Mouse (Mus musculus): ENCODE results near the gene 2210011C24Rik. TPM values are rescaled to one million over a fixed set of nuclear protein-coding genes. Genes with fewer than 3 reads are reported as not detected.
"Not testable (repeated sequence)": the region's sequence is repeated elsewhere in the genome, so short reads cannot be mapped to it uniquely, and the experiment has no call there.

Gene 2210011C24Rik
- polyA plus RNA-seq, 1 experiment from 2014 or later: not detected

GRCm38 (mm10) chr8:83994030-83994429, 17.9 kb downstream of the 2210011C24Rik start:
- Histone ChIP-seq H3K4me1 (replicated peaks; ENCODE audit: control insufficient read depth, insufficient read depth, low read length) (peaks cover 4% of the 10 kb centered on the region), H3K4me2 (replicated peaks; ENCODE audit: low read depth, low read length) (no peak overlapping the region), H3K27ac (ENCODE audit: low read depth, low read length) (no peak overlapping the region), H3K9ac (ENCODE audit: low read depth, low read length) (no peak overlapping the region), H3K36me3 (ENCODE audit: control insufficient read depth, insufficient read depth, low read length) (0 out of 2 replicates have a peak, but pooled peaks cover 5% of the 10 kb centered on the region), H3K9me3 (ENCODE audit: control insufficient read depth, low read length) (no peaks in the 10 kb centered on the region), H3K27me3 (ENCODE audit: control insufficient read depth, insufficient read depth, low read length) (no peaks in the 10 kb centered on the region), H3K4me3 (ENCODE audit: low read depth, low read length) (no peak overlapping the region)
- no peak for ATAC-seq (ENCODE audit: low FRiP score)
- WGBS: 87% methylated on average over 3 of the region's 3 CpGs
- no peak for DNase-seq (ENCODE audit: low spot score)

GRCm38 (mm10) chr8:83992488-83992887, 19.5 kb downstream of the 2210011C24Rik start:
- Histone ChIP-seq H3K9ac (ENCODE audit: low read depth, low read length) (no peak overlapping the region), H3K9me3 (ENCODE audit: control insufficient read depth, low read length) (no peaks in the 10 kb centered on the region), H3K4me3 (ENCODE audit: low read depth, low read length) (no peak overlapping the region), H3K36me3 (ENCODE audit: control insufficient read depth, insufficient read depth, low read length) (0 out of 2 replicates have a peak, but pooled peaks cover 9% of the 10 kb centered on the region), H3K4me1 (replicated peaks; ENCODE audit: control insufficient read depth, insufficient read depth, low read length) (no peaks in the 10 kb centered on the region), H3K27me3 (ENCODE audit: control insufficient read depth, insufficient read depth, low read length) (no peaks in the 10 kb centered on the region), H3K27ac (ENCODE audit: low read depth, low read length) (no peak overlapping the region), H3K4me2 (replicated peaks; ENCODE audit: low read depth, low read length) (no peak overlapping the region)
- 77% methylated on average over 2 of the region's 2 CpGs for whole genome bisulfite sequencing
- no peak for ATAC-seq (ENCODE audit: low FRiP score)
- no peak for DNase-seq (ENCODE audit: low spot score)

GRCm38 (mm10) chr8:83990170-83990569, 21.8 kb downstream of the 2210011C24Rik start:
- no peak for ATAC-seq (ENCODE audit: low FRiP score)
- Histone ChIP-seq H3K4me2 (replicated peaks; ENCODE audit: low read depth, low read length) (no peak overlapping the region), H3K9ac (ENCODE audit: low read depth, low read length) (no peak overlapping the region), H3K27ac (ENCODE audit: low read depth, low read length) (no peak overlapping the region), H3K9me3 (ENCODE audit: control insufficient read depth, low read length) (no peaks in the 10 kb centered on the region), H3K36me3 (ENCODE audit: control insufficient read depth, insufficient read depth, low read length) (peaks cover 17% of the 10 kb centered on the region), H3K27me3 (ENCODE audit: control insufficient read depth, insufficient read depth, low read length) (no peaks in the 10 kb centered on the region), H3K4me1 (replicated peaks; ENCODE audit: control insufficient read depth, insufficient read depth, low read length) (no peaks in the 10 kb centered on the region), H3K4me3 (ENCODE audit: low read depth, low read length) (no peak overlapping the region)
- 95% methylated on average over 14 of the region's 14 CpGs for WGBS
- DNase-seq (ENCODE audit: low spot score): no peak

GRCm38 (mm10) chr8:83989243-83989642, 22.7 kb downstream of the 2210011C24Rik start:
- H3K4me1 ChIP-seq (replicated peaks; ENCODE audit: control insufficient read depth, insufficient read depth, low read length): no peaks in the 10 kb centered on the region
- 84% methylated on average over 7 of the region's 7 CpGs for WGBS
- peaks cover 17% of the 10 kb centered on the region for H3K36me3 ChIP-seq (ENCODE audit: control insufficient read depth, insufficient read depth, low read length)
- no peak overlapping the region for H3K4me3 ChIP-seq (ENCODE audit: low read depth, low read length)
- no peak overlapping the region for H3K27ac ChIP-seq (ENCODE audit: low read depth, low read length)
- DNase-seq (ENCODE audit: low spot score): no peak
- H3K27me3 ChIP-seq (ENCODE audit: control insufficient read depth, insufficient read depth, low read length): no peaks in the 10 kb centered on the region
- no peak overlapping the region for H3K9ac ChIP-seq (ENCODE audit: low read depth, low read length)
- H3K4me2 ChIP-seq (replicated peaks; ENCODE audit: low read depth, low read length): no peak overlapping the region
- H3K9me3 ChIP-seq (ENCODE audit: control insufficient read depth, low read length): no peaks in the 10 kb centered on the region
- ATAC-seq (ENCODE audit: low FRiP score): no peak

- ATAC-seq (ENCODE audit: low FRiP score); H3K9ac ChIP-seq (ENCODE audit: low read depth, low read length); H3K4me1 ChIP-seq (replicated peaks; ENCODE audit: control insufficient read depth, insufficient read depth, low read length); H3K4me3 ChIP-seq (ENCODE audit: low read depth, low read length); H3K4me2 ChIP-seq (replicated peaks; ENCODE audit: low read depth, low read length); H3K27me3 ChIP-seq (ENCODE audit: control insufficient read depth, insufficient read depth, low read length); H3K27ac ChIP-seq (ENCODE audit: low read depth, low read length); DNase-seq (ENCODE audit: low spot score); H3K9me3 ChIP-seq (ENCODE audit: control insufficient read depth, low read length): not testable (repeated sequence)
- peaks cover 16% of the 10 kb centered on the region for H3K36me3 ChIP-seq (ENCODE audit: control insufficient read depth, insufficient read depth, low read length)
- WGBS: 90% methylated on average over 2 of the region's 2 CpGs
These were observed 28.7 kb downstream of the 2210011C24Rik start for GRCm38 (mm10) chr8:83983222-83983621.

GRCm38 (mm10) chr8:83982449-83982848, 29.5 kb downstream of the 2210011C24Rik start:
- ATAC-seq (ENCODE audit: low FRiP score): no peak
- no peak overlapping the region for H3K4me3 ChIP-seq (ENCODE audit: low read depth, low read length)
- H3K4me2 ChIP-seq (replicated peaks; ENCODE audit: low read depth, low read length): no peak overlapping the region
- no peak overlapping the region for H3K9ac ChIP-seq (ENCODE audit: low read depth, low read length)
- peaks cover 14% of the 10 kb centered on the region for H3K36me3 ChIP-seq (ENCODE audit: control insufficient read depth, insufficient read depth, low read length)
- 92% methylated on average over 4 of the region's 4 CpGs for WGBS
- no peaks in the 10 kb centered on the region for H3K4me1 ChIP-seq (replicated peaks; ENCODE audit: control insufficient read depth, insufficient read depth, low read length)
- no peaks in the 10 kb centered on the region for H3K9me3 ChIP-seq (ENCODE audit: control insufficient read depth, low read length)
- no peak for DNase-seq (ENCODE audit: low spot score)
- no peaks in the 10 kb centered on the region for H3K27me3 ChIP-seq (ENCODE audit: control insufficient read depth, insufficient read depth, low read length)
- H3K27ac ChIP-seq (ENCODE audit: low read depth, low read length): no peak overlapping the region

- H3K36me3 ChIP-seq (ENCODE audit: control insufficient read depth, insufficient read depth, low read length): 0 out of 2 replicates have a peak, but pooled peaks cover 9% of the 10 kb centered on the region
These were observed 30.4 kb downstream of the 2210011C24Rik start for GRCm38 (mm10) chr8:83981533-83981932.

GRCm38 (mm10) chr8:83980845-83981244, 31.1 kb downstream of the 2210011C24Rik start:
- no peak overlapping the region for H3K9ac ChIP-seq (ENCODE audit: low read depth, low read length)

More at GRCm38 (mm10) chr8:83981533-83981932, 30.4 kb downstream of the 2210011C24Rik start:
- 95% methylated on average over 7 of the region's 7 CpGs for WGBS
- Histone ChIP-seq H3K4me3 (ENCODE audit: low read depth, low read length) (no peak overlapping the region), H3K4me2 (replicated peaks; ENCODE audit: low read depth, low read length) (no peak overlapping the region), H3K27me3 (ENCODE audit: control insufficient read depth, insufficient read depth, low read length) (no peaks in the 10 kb centered on the region), H3K27ac (ENCODE audit: low read depth, low read length) (no peak overlapping the region), H3K9ac (ENCODE audit: low read depth, low read length) (no peak overlapping the region), H3K4me1 (replicated peaks; ENCODE audit: control insufficient read depth, insufficient read depth, low read length) (no peaks in the 10 kb centered on the region), H3K9me3 (ENCODE audit: control insufficient read depth, low read length) (no peaks in the 10 kb centered on the region)
- DNase-seq (ENCODE audit: low spot score): no peak
- no peak for ATAC-seq (ENCODE audit: low FRiP score)

GRCm38 (mm10) chr8:83980250-83980649, 31.7 kb downstream of the 2210011C24Rik start:
- 0 out of 2 replicates have a peak, but pooled peaks cover 6% of the 10 kb centered on the region for H3K36me3 ChIP-seq (ENCODE audit: control insufficient read depth, insufficient read depth, low read length)
- WGBS: 90% methylated on average over 1 of the region's 1 CpGs
- H3K9ac ChIP-seq (ENCODE audit: low read depth, low read length): no peak overlapping the region
- H3K4me1 ChIP-seq (replicated peaks; ENCODE audit: control insufficient read depth, insufficient read depth, low read length): no peaks in the 10 kb centered on the region
- H3K27ac ChIP-seq (ENCODE audit: low read depth, low read length): no peak overlapping the region
- no peaks in the 10 kb centered on the region for H3K27me3 ChIP-seq (ENCODE audit: control insufficient read depth, insufficient read depth, low read length)
- no peak overlapping the region for H3K4me2 ChIP-seq (replicated peaks; ENCODE audit: low read depth, low read length)
- no peaks in the 10 kb centered on the region for H3K9me3 ChIP-seq (ENCODE audit: control insufficient read depth, low read length)
- ATAC-seq (ENCODE audit: low FRiP score) (no peak), DNase-seq (ENCODE audit: low spot score) (no peak)
- H3K4me3 ChIP-seq (ENCODE audit: low read depth, low read length): no peak overlapping the region

More at GRCm38 (mm10) chr8:83980845-83981244, 31.1 kb downstream of the 2210011C24Rik start:
- Histone ChIP-seq H3K4me1 (replicated peaks; ENCODE audit: control insufficient read depth, insufficient read depth, low read length) (no peaks in the 10 kb centered on the region), H3K4me3 (ENCODE audit: low read depth, low read length) (no peak overlapping the region), H3K27ac (ENCODE audit: low read depth, low read length) (no peak overlapping the region), H3K4me2 (replicated peaks; ENCODE audit: low read depth, low read length) (no peak overlapping the region), H3K9me3 (ENCODE audit: control insufficient read depth, low read length) (no peaks in the 10 kb centered on the region), H3K27me3 (ENCODE audit: control insufficient read depth, insufficient read depth, low read length) (no peaks in the 10 kb centered on the region), H3K36me3 (ENCODE audit: control insufficient read depth, insufficient read depth, low read length) (0 out of 2 replicates have a peak, but pooled peaks cover 9% of the 10 kb centered on the region)
- WGBS: 87% methylated on average over 8 of the region's 8 CpGs
- ATAC-seq (ENCODE audit: low FRiP score) (no peak), DNase-seq (ENCODE audit: low spot score) (no peak)
